Mouse (Mus musculus) liver, postnatal 0 days (tissue): Measurements from ENCODE around the gene Efcab11.

Experiments used
- CTCF ChIP-seq: sonication (generic); IDR thresholded peaks from 2 replicates; pipeline ENCODE4 v1.5.1; 2016; ENCODE audit warnings: antibody characterized with exemption, low read depth
- EP300 ChIP-seq: IDR thresholded peaks from 2 replicates; pipeline ENCODE4 v1.6.1; 2016; ENCODE audit warnings: antibody characterized with exemption, low read depth, mild to moderate bottlenecking

- TF ChIP-seq CTCF: no peak
- no peak for TF ChIP-seq EP300
Measured at GRCm38 (mm10) chr12:99836404-99837131, 47.7 kb downstream of the Efcab11 start.
